Mouse (Mus musculus): ENCODE results near the gene H2al1i. TPM values are rescaled to one million over a fixed set of nuclear protein-coding genes. Genes with fewer than 3 reads are reported as not detected.
A peak's percentile ranks its signal among the peaks of the same experiment; 100 is the strongest.
"Not testable (repeated sequence)": the region's sequence is repeated elsewhere in the genome, so short reads cannot be mapped to it uniquely, and the experiment has no call there.

H2al1i gene
- not detected for total RNA-seq (2021)

DNA sequence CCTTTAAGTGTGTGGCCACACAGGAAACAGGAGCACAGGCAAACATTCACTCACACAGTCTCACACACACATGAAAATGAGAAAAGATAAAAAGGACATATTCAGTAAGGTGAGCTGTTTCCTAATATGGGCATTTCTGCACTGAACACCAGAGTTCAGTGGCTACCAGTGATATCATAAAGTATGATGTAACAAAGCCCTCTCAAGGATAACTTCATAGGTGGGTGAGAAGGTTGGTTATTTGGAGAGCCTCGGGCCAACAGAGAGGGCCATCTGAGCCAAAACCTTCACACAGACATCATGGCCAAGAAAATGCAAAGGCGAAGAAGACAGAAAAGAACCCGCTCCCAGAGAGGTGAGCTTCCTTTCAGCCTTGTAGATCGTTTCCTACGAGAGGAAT lies at the start of gene H2al1i:
Gene H2al1i, plus strand, starts transcription at position 301 of the 400 bp plus-strand sequence.
- not testable (repeated sequence) for DNase-seq

DNA sequence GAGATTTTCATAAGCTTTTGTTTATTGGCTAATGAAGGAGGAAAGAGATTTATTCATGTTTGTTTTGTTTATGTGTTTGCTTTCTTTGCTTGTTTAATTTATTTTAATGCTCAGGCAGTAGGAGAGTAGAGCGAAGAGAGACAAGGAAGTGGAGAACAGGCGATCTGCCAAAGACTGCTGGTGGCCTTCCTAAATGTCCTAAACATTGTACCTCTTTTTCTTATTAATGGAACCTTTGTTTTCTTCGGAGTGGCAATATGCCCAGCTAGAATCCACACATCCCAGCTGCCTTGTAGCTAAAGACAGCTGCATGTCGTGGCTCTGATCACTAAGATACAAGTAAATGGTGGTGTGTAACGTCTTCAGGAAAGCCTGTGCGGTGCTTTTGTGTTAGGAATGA lies 47.4 kb upstream of the H2al1i start:
- no peak for DNase-seq

DNA sequence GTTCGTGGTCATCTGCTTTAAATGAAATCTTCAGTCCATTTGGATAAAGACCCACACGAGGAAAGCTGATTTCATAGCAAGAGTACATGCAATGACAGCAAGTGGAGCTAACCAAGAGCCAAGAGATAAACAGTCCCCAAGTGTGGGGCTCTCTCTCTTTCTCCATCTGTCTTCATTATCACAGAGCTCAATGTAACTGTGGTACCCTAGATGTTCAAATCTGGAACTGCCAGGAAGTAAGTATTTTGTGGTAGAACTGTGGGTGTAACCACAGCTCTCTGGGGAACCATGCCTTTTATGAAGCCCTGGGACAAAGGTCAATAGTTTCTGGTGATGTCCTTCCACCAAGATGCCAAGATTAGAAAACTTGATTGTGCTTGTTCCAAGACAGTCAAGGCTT lies 43.7 kb upstream of the H2al1i start:
- DNase-seq: no peak

DNA sequence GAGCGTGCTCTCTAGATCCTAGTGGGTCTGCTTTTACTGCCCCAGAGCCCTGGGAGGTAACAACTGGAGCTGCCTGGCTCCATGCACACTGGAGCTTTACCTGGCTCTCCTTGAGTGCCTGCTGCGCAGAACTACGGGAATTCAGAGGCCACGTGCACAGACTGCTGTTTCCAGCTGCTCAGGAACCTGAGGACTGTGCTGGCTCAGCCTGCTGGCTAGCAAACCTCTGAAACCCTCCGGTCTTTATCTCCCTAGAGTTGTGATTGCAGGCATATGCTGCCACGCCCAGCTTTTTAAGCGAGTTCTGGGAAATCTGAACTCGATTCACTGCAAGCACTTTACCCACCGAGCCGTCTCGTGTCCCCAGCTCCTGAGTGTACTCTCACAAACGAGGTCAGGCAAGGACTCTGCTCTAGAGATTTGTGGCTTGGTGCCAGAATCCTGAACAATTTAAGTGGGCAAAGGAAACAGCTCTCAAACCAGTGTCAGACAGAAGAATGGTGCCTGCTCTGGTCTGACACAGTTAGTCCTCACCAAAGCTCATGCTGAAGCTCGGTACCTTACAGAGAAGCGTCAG lies 36.1 kb upstream of the H2al1i start:
- no peak for DNase-seq

DNA sequence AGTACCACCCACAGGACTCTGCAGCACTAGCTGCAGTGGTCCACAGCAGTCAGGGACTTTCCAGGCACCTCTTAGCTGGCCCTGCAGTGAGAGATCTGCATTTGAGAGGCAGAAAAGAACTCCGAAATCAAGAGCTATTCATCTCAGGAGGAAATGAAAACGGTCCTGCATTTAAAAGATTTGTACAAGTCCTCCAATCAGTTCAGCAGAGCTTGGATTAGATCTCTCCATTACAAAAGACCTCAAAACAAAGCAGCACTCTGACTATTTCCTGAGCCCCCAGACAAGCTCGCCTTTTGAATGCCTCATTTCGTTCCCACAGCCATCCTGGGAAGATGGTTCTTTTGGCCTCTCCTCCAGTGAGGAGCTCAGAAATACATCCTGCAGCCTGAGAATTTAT lies 35.2 kb upstream of the H2al1i start:
- no peak for DNase-seq

DNA sequence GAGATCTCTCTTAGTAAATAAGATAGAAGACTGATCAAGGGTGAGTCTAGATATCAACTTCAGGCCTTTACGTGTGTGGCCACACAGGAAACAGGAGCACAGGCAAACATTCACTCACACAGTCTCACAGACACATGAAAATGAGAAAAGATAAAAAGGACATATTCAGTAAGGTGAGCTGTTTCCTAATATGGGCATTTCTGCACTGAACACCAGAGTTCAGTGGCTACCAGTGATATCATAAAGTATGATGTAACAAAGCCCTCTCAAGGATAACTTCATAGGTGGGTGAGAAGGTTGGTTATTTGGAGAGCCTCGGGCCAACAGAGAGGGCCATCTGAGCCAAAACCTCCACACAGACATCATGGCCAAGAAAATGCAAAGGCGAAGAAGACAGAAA lies 25.5 kb upstream of the H2al1i start, which contains the start of gene H2al1a:
Gene H2al1a, plus strand, starts transcription at position 301 of the 400 bp plus-strand sequence.
- not testable (repeated sequence) for DNase-seq

DNA sequence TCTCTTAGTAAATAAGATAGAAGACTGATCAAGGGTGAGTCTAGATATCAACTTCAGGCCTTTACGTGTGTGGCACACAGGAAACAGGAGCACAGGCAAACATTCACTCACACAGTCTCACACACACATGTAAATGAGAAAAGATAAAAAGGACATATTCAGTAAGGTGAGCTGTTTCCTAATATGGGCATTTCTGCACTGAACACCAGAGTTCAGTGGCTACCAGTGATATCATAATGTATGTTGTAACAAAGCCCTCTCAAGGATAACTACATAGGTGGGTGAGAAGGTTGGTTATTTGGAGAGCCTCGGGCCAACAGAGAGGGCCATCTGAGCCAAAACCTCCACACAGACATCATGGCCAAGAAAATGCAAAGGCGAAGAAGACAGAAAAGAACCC lies 22.3 kb upstream of the H2al1i start, which contains the start of gene H2al1b:
Gene H2al1b, plus strand, starts transcription at position 301 of the 400 bp plus-strand sequence.
- not testable (repeated sequence) for DNase-seq

DNA sequence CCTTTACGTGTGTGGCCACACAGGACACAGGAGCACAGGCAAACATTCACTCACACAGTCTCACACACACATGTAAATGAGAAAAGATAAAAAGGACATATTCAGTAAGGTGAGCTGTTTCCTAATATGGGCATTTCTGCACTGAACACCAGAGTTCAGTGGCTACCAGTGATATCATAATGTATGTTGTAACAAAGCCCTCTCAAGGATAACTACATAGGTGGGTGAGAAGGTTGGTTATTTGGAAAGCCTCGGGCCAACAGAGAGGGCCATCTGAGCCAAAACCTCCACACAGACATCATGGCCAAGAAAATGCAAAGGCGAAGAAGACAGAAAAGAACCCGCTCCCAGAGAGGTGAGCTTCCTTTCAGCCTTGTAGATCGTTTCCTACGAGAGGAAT lies 19.1 kb upstream of the H2al1i start, which contains the start of gene H2al1c:
Gene H2al1c, plus strand, starts transcription at position 301 of the 400 bp plus-strand sequence.
- DNase-seq: not testable (repeated sequence)

DNA sequence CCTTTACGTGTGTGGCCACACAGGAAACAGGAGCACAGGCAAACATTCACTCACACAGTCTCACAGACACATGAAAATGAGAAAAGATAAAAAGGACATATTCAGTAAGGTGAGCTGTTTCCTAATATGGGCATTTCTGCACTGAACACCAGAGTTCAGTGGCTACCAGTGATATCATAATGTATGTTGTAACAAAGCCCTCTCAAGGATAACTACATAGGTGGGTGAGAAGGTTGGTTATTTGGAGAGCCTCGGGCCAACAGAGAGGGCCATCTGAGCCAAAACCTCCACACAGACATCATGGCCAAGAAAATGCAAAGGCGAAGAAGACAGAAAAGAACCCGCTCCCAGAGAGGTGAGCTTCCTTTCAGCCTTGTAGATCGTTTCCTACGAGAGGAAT lies 15.9 kb upstream of the H2al1i start, which contains the start of gene H2al1d:
Gene H2al1d, plus strand, starts transcription at position 301 of the 400 bp plus-strand sequence.
- not testable (repeated sequence) for DNase-seq

DNA sequence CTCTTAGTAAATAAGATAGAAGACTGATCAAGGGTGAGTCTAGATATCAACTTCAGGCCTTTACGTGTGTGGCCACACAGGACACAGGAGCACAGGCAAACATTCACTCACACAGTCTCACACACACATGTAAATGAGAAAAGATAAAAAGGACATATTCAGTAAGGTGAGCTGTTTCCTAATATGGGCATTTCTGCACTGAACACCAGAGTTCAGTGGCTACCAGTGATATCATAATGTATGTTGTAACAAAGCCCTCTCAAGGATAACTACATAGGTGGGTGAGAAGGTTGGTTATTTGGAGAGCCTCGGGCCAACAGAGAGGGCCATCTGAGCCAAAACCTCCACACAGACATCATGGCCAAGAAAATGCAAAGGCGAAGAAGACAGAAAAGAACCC lies 12.8 kb upstream of the H2al1i start, which contains the start of gene H2al1e:
Gene H2al1e, plus strand, starts transcription at position 301 of the 400 bp plus-strand sequence.
- not testable (repeated sequence) for DNase-seq

DNA sequence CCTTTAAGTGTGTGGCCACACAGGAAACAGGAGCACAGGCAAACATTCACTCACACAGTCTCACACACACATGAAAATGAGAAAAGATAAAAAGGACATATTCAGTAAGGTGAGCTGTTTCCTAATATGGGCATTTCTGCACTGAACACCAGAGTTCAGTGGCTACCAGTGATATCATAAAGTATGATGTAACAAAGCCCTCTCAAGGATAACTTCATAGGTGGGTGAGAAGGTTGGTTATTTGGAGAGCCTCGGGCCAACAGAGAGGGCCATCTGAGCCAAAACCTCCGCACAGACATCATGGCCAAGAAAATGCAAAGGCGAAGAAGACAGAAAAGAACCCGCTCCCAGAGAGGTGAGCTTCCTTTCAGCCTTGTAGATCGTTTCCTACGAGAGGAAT lies 9.6 kb upstream of the H2al1i start, which contains the start of gene H2al1f:
Gene H2al1f, plus strand, starts transcription at position 301 of the 400 bp plus-strand sequence.
- not testable (repeated sequence) for DNase-seq

DNA sequence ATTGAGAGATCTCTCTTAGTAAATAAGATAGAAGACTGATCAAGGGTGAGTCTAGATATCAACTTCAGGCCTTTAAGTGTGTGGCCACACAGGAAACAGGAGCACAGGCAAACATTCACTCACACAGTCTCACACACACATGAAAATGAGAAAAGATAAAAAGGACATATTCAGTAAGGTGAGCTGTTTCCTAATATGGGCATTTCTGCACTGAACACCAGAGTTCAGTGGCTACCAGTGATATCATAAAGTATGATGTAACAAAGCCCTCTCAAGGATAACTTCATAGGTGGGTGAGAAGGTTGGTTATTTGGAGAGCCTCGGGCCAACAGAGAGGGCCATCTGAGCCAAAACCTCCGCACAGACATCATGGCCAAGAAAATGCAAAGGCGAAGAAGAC lies 6.5 kb upstream of the H2al1i start, which contains the start of gene H2al1g:
Gene H2al1g, plus strand, starts transcription at position 301 of the 400 bp plus-strand sequence.
- DNase-seq: not testable (repeated sequence)

DNA sequence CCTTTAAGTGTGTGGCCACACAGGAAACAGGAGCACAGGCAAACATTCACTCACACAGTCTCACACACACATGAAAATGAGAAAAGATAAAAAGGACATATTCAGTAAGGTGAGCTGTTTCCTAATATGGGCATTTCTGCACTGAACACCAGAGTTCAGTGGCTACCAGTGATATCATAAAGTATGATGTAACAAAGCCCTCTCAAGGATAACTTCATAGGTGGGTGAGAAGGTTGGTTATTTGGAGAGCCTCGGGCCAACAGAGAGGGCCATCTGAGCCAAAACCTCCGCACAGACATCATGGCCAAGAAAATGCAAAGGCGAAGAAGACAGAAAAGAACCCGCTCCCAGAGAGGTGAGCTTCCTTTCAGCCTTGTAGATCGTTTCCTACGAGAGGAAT lies 3.3 kb upstream of the H2al1i start, which contains the start of gene H2al1h:
Gene H2al1h, plus strand, starts transcription at position 301 of the 400 bp plus-strand sequence.
- not testable (repeated sequence) for DNase-seq

DNA sequence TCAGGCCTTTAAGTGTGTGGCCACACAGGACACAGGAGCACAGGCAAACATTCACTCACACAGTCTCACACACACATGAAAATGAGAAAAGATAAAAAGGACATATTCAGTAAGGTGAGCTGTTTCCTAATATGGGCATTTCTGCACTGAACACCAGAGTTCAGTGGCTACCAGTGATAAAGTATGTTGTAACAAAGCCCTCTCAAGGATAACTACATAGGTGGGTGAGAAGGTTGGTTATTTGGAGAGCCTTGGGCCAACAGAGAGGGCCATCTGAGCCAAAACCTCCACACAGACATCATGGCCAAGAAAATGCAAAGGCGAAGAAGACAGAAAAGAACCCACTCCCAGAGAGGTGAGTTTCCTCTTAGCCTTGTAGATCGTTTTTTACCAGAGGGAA lies 3.1 kb downstream of the H2al1i start, which contains the start of gene H2al1j:
Gene H2al1j, plus strand, starts transcription at position 301 of the 400 bp plus-strand sequence.
- not testable (repeated sequence) for DNase-seq

DNA sequence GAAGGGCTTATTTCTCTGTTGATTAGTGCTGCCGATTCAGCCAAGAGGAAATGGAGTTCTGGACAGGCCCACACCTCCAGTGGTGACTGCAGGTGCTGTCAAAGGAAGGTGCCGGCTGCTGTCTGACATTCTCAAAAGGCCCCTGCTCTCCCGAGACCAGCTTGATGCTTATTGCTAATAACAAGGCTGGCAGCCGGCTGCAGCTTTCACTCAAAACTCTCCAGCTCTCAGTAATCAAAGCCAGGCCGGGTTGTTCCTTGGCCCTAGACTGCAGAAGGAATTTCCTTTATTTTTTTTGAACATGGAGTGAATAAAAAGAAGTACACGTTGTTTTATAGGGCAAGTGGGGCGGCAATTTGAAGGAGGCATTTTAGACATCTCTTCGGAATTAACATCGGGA lies 21.3 kb downstream of the H2al1i start:
- peak; percentile 8 to 15 for DNase-seq

DNA sequence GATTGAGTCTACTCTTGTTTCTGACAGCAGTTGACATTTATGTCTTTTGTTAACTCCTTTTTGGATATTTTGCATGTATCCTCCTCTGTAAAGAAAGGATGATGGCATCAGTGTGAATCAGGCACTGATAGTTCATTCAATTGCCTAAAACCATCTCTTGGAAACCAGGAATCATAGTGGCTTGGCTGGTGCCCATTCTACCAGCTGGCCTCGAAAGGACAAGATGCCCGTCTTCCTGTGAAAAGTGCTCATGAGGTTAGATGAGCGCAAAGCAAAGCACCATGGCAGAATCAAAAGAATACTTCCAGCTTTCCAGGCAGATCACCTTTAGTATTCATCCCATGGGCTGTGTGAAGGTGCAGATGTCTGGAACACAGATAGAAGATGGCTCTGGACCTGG lies 22.3 kb downstream of the H2al1i start:
- no peak for DNase-seq

DNA sequence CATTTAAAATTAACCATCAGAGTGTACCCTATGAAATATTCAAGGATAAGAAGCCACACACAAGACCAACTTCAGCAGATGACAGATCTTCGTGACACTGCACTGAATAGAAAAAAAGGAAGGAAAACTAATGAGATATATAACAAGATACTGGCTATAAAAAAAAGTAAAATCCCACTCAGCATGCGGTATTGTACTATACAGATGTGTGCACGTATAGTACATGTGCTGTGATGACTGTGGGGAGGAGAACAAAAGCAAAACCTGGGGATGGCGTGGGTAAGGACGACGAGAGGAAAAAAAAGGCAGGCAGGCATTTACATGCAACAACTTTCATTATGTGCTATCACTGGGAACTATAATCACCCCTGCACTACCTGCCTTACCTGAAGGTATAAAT lies 36.4 kb downstream of the H2al1i start:
- no peak for DNase-seq

DNA sequence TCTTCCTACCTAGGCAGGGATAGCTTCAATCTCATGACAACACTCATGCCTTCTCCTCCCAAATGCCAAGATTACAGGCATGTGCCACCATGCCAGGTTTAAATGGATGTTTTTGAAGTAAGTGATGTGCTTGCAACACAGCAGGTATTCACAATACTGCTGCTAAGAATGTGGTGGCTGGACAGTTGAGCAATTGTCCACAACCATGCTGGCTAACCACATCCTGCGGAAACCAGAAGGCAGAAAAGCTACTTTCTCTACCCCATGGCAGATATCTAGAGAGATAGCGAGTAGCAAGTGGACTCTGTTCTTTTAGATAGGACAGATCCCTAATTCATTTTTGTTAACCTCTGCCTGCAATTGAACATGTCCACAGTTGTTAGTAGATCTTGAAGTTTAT lies 36.8 kb downstream of the H2al1i start:
- DNase-seq: no peak

DNA sequence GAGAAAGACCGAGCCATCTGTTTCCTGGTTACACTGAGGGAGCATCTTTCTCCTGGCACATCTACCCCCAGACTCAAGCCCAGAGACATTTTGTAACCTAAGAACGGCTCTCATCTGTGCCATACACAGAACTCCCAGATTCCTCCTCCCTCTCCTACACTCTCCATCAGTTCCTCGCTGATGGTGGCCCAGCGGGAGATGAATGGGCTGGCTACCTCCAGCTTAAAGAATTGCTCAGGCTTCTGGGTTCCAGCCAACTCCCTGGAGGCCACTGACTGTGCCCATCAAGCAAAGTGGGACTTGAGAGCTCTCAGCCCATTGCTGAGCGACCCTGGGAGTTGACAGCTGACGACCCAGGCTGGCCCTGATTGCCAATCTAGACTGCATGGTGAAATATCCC lies 39.4 kb downstream of the H2al1i start:
- DNase-seq: no peak

DNA sequence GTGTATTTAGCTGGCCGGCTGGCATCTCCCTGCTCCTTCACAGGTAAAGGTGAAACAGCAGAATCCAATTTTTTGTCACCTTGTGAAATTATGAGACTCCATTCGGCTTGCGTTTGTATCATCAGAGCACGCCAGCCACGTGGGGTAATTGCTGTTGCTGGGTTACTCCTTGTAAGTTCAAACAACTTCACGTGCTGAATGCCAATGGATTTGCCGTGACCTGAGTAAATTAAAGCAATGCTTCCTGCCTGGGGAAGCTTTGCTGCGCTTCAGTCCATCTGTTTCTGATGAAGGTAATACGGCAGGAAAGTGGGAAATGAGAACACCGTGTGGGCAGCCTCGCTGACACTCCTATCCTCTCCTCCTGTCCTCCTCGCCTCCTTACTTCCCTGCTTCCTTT lies 40.7 kb downstream of the H2al1i start:
- DNase-seq: no peak

All from layer of hippocampus, postnatal 36 days (tissue).